Mouse (Mus musculus): ENCODE data around the gene Gm4559.
"Not testable (repeated sequence)": the region's sequence is repeated elsewhere in the genome, so short reads cannot be mapped to it uniquely, and the experiment has no call there.

The Gm4559 gene

GRCm38 (mm10) chr7:142278183-142278582 is 4.0 kb upstream of the Gm4559 start:
- DNase-seq (ENCODE audit: low spot score), result not testable (repeated sequence)

GRCm38 (mm10) chr7:142258254-142258653 is 15.9 kb downstream of the Gm4559 start, which contains the start of gene Gm2431:
Gm2431 (minus strand) TSS chr7:142258354.
- DNase-seq (ENCODE audit: low spot score), result not testable (repeated sequence)

- no peak for DNase-seq (ENCODE audit: low spot score)
Measured at GRCm38 (mm10) chr7:142255517-142255916, 18.6 kb downstream of the Gm4559 start.

GRCm38 (mm10) chr7:142249824-142250223 is 24.3 kb downstream of the Gm4559 start:
- DNase-seq (ENCODE audit: low spot score), result peak; percentile 14

GRCm38 (mm10) chr7:142240978-142241377 is 33.2 kb downstream of the Gm4559 start, which contains the start of gene Gm40460:
Gm40460 (minus strand) TSS chr7:142241078.
- no peak for DNase-seq (ENCODE audit: low spot score)

- DNase-seq (ENCODE audit: low spot score), result no peak
Measured at GRCm38 (mm10) chr7:142231540-142231939, 42.6 kb downstream of the Gm4559 start.

GRCm38 (mm10) chr7:142229871-142230270 is 44.3 kb downstream of the Gm4559 start, which contains the start of gene Krtap5-5:
Krtap5-5 (minus strand) TSS chr7:142229971.
- not testable (repeated sequence) for DNase-seq (ENCODE audit: low spot score)

- DNase-seq (ENCODE audit: low spot score), result peak; percentile 2
Measured at GRCm38 (mm10) chr7:142224518-142224917, 49.6 kb downstream of the Gm4559 start.

Measured in yolk sac, embryonic 10.5 days (tissue).